Mouse (Mus musculus) frontal cortex, postnatal 36 days (tissue): ENCODE measurements around the gene Jarid2.
A peak's percentile ranks its signal among the peaks of the same experiment; 100 is the strongest.

Experiments used
- DNase-seq, 2 experiments: peaks; one replicate each; pipeline ENCODE4 v3.0.0; 2022; ENCODE audit warnings: low spot score in 2 of 2

The Jarid2 gene

GRCm38 (mm10) chr13:44839866-44840835 is 110.9 kb downstream of the Jarid2 start:
- peak; percentile 67 to 70 for DNase-seq

GRCm38 (mm10) chr13:44851426-44851825 is 122.2 kb downstream of the Jarid2 start:
- no peak for DNase-seq

GRCm38 (mm10) chr13:44852024-44852423 is 122.8 kb downstream of the Jarid2 start:
- DNase-seq = no peak

GRCm38 (mm10) chr13:44865566-44865965 is 136.3 kb downstream of the Jarid2 start:
- no peak for DNase-seq

GRCm38 (mm10) chr13:44868037-44868650 is 138.9 kb downstream of the Jarid2 start:
- peak; percentile 35 to 66 for DNase-seq

- peak; percentile 100 for DNase-seq
Observed at GRCm38 (mm10) chr13:44869418-44870119, 140.3 kb downstream of the Jarid2 start.

- no peak for DNase-seq
Observed at GRCm38 (mm10) chr13:44876799-44877198, 147.5 kb downstream of the Jarid2 start.

- no peak for DNase-seq
Observed at GRCm38 (mm10) chr13:44881001-44881400, 151.7 kb downstream of the Jarid2 start.

- DNase-seq = no peak
Observed at GRCm38 (mm10) chr13:44886221-44886620, 156.9 kb downstream of the Jarid2 start.

- DNase-seq = no peak
Observed at GRCm38 (mm10) chr13:44890612-44891011, 161.3 kb downstream of the Jarid2 start.

GRCm38 (mm10) chr13:44891813-44892730 is 162.8 kb downstream of the Jarid2 start:
- DNase-seq = no peak

GRCm38 (mm10) chr13:44896211-44896610 is 166.9 kb downstream of the Jarid2 start:
- DNase-seq = no peak

GRCm38 (mm10) chr13:44902299-44902698 is 173.0 kb downstream of the Jarid2 start:
- DNase-seq = no peak

- no peak for DNase-seq
Observed at GRCm38 (mm10) chr13:44903416-44903815, 174.1 kb downstream of the Jarid2 start.

GRCm38 (mm10) chr13:44904271-44904670 is 175.0 kb downstream of the Jarid2 start:
- DNase-seq = no peak

GRCm38 (mm10) chr13:44906141-44906540 is 176.9 kb downstream of the Jarid2 start:
- no peak for DNase-seq

- DNase-seq = peak; percentile 85 to 94
Observed at GRCm38 (mm10) chr13:44907702-44908101, 178.4 kb downstream of the Jarid2 start.

- DNase-seq = no peak
Observed at GRCm38 (mm10) chr13:44908790-44909189, 179.5 kb downstream of the Jarid2 start.

GRCm38 (mm10) chr13:44912851-44913250 is 183.6 kb downstream of the Jarid2 start:
- no peak for DNase-seq

GRCm38 (mm10) chr13:44913560-44913959 is 184.3 kb downstream of the Jarid2 start:
- DNase-seq = no peak

GRCm38 (mm10) chr13:44915382-44915781 is 186.1 kb downstream of the Jarid2 start:
- DNase-seq = no peak
